Mouse (Mus musculus) left cerebral cortex, postnatal 14 days (tissue): Measurements from ENCODE around the gene Taf1c. TPM values are rescaled to one million over a fixed set of nuclear protein-coding genes. Genes with fewer than 3 reads are reported as not detected.

Source experiments
- DNase-seq, 2 experiments: peaks; one replicate each; pipeline ENCODE4 v3.0.0; 2021 to 2022; ENCODE audit warnings: low spot score in 2 of 2, mixed read lengths in 1 of 2
- intact Hi-C: fragments of 180-260 bp; cut with DNase I; formaldehyde crosslinking; loops from one replicate; pipeline ENCODE4 v1.15.1; 2025
- total RNA-seq, 2 experiments: library from RNA; stranded (reverse); gene quantifications; 2 replicates each; pipeline ENCODE4 v1.2.3; 2021

The Taf1c gene
- total RNA-seq, 2 experiments from 2014 or later: 10.5 to 12.1 TPM

GRCm38 (mm10) chr8:119580441-119581161 lies 24.4 kb downstream of the Taf1c start:
- intact Hi-C loops: no loop called here
- DNase-seq: no peak

GRCm38 (mm10) chr8:119579096-119579495 lies 25.9 kb downstream of the Taf1c start:
- DNase-seq: no peak
- intact Hi-C loops: no loop called here

GRCm38 (mm10) chr8:119575366-119575726 lies 29.7 kb downstream of the Taf1c start:
- intact Hi-C loops: loop anchor here (2.0 kb wide), 1 partner anchor 17 kb away; the partner anchor contains the start of gene Mbtps1
- no peak for DNase-seq

- intact Hi-C loops: loop anchor here (2.0 kb wide), 1 partner anchor 16 kb away; the partner anchor contains the start of gene Mbtps1
- DNase-seq: peak; percentile 92 to 95
These were observed 30.3 kb downstream of the Taf1c start, which contains the start of the genes Hsdl1 and Dnaaf1 for GRCm38 (mm10) chr8:119574437-119575365. Hsdl1 (minus strand) TSS chr8:119575183. Dnaaf1 (plus strand) TSS chr8:119575235.

- intact Hi-C loops: no loop called here
- DNase-seq: no peak
These were observed 32.6 kb downstream of the Taf1c start for GRCm38 (mm10) chr8:119572411-119572810.

- no peak for DNase-seq
- intact Hi-C loops: no loop called here
These were observed 33.9 kb downstream of the Taf1c start for GRCm38 (mm10) chr8:119571135-119571534.

- intact Hi-C loops: no loop called here
- no peak for DNase-seq
These were observed 35.1 kb downstream of the Taf1c start for GRCm38 (mm10) chr8:119569881-119570280.

- intact Hi-C loops: no loop called here
- no peak for DNase-seq
These were observed 36.1 kb downstream of the Taf1c start for GRCm38 (mm10) chr8:119568951-119569350.

GRCm38 (mm10) chr8:119568251-119568650 lies 36.8 kb downstream of the Taf1c start:
- intact Hi-C loops: no loop called here
- no peak for DNase-seq

- no peak for DNase-seq
- intact Hi-C loops: no loop called here
These were observed 38.7 kb downstream of the Taf1c start for GRCm38 (mm10) chr8:119566367-119566766.

GRCm38 (mm10) chr8:119563849-119564251 lies 41.2 kb downstream of the Taf1c start:
- intact Hi-C loops: no loop called here
- no peak for DNase-seq

GRCm38 (mm10) chr8:119559402-119559720 lies 45.7 kb downstream of the Taf1c start:
- no peak for DNase-seq
- intact Hi-C loops: loop anchor here (2.0 kb wide), 1 partner anchor 15 kb away; the partner anchor contains the start of genes Dnaaf1 and Hsdl1

- intact Hi-C loops: loop anchor here (2.0 kb wide), 1 partner anchor 16 kb away; the partner anchor contains the start of genes Dnaaf1 and Hsdl1
- peak; percentile 96 to 97 for DNase-seq
These were observed 46.2 kb downstream of the Taf1c start, which contains the start of gene Mbtps1 for GRCm38 (mm10) chr8:119558603-119559401. Mbtps1 (minus strand) TSS chr8:119558735.

GRCm38 (mm10) chr8:119557821-119558602 lies 47.0 kb downstream of the Taf1c start:
- intact Hi-C loops: loop anchor here (2.0 kb wide), 1 partner anchor 17 kb away; the partner anchor contains the start of genes Dnaaf1 and Hsdl1
- DNase-seq: peak; percentile 65 to 76

GRCm38 (mm10) chr8:119557132-119557531 lies 47.9 kb downstream of the Taf1c start:
- no peak for DNase-seq
- intact Hi-C loops: no loop called here

- DNase-seq: no peak
- intact Hi-C loops: no loop called here
These were observed 49.2 kb downstream of the Taf1c start for GRCm38 (mm10) chr8:119555861-119556260.

GRCm38 (mm10) chr8:119552967-119553366 lies 52.1 kb downstream of the Taf1c start:
- no peak for DNase-seq
- intact Hi-C loops: no loop called here

- intact Hi-C loops: no loop called here
- no peak for DNase-seq
These were observed 56.4 kb downstream of the Taf1c start for GRCm38 (mm10) chr8:119548560-119549113.
